Mouse (Mus musculus) liver, adult 2 months (tissue): ENCODE results near the gene 3110082J24Rik. TPM values are rescaled to one million over a fixed set of nuclear protein-coding genes. Genes with fewer than 3 reads are reported as not detected.
A peak's percentile ranks its signal among the peaks of the same experiment; 100 is the strongest.

ENCODE experiments used
- DNase-seq: peaks from one replicate; pipeline ENCODE4 v3.0.0-alpha.2; 2011; ENCODE audit warnings: low read depth, low spot score; ENCODE audit errors: extremely low read depth
- H3K27ac ChIP-seq: fragments of 200-500 bp; replicated peaks from 2 replicates; pipeline ENCODE4 v1.5.1; 2012; ENCODE audit warnings: low read depth, mild to moderate bottlenecking, control low read depth, inconsistent platforms, low read length; ENCODE audit not compliant: insufficient read depth
- H3K27me3 ChIP-seq: fragments of 200-500 bp; 2 replicates; pipeline ENCODE4 v1.6.1; 2012; ENCODE audit warnings: mild to moderate bottlenecking, moderate library complexity, low read length, inconsistent platforms; ENCODE audit not compliant: control insufficient read depth, insufficient read depth
- H3K36me3 ChIP-seq: fragments of 200-500 bp; 2 replicates; pipeline ENCODE4 v1.6.1; 2012; ENCODE audit warnings: low read length, inconsistent platforms; ENCODE audit not compliant: control insufficient read depth, insufficient read depth
- H3K4me1 ChIP-seq: fragments of 200-500 bp; 2 replicates; pipeline ENCODE4 v1.6.1; 2011; ENCODE audit warnings: low read length; ENCODE audit not compliant: control insufficient read depth, insufficient read depth
- H3K4me3 ChIP-seq: fragments of 200-500 bp; 2 replicates; pipeline ENCODE4 v1.5.1; 2011; ENCODE audit warnings: low read depth, mild to moderate bottlenecking, control low read depth, low read length, moderate library complexity; ENCODE audit not compliant: insufficient read depth
- H3K79me2 ChIP-seq: fragments of 200-500 bp; 2 replicates; pipeline ENCODE4 v1.6.1; 2012; ENCODE audit warnings: inconsistent platforms, mild to moderate bottlenecking, low read length, moderate library complexity; ENCODE audit not compliant: control insufficient read depth, insufficient read depth
- H3K9ac ChIP-seq: fragments of 200-500 bp; 2 replicates; pipeline ENCODE4 v1.6.1; 2012; ENCODE audit warnings: low read depth, mild to moderate bottlenecking, control low read depth, inconsistent platforms, low read length
- CTCF ChIP-seq: fragments of 200-500 bp; IDR thresholded peaks from 2 replicates; pipeline ENCODE4 v1.5.1; 2011; ENCODE audit warnings: low read depth, low read length, control low read depth
- POLR2A ChIP-seq: fragments of 200-500 bp; IDR thresholded peaks from 2 replicates; pipeline ENCODE4 v1.6.1; 2011; ENCODE audit warnings: low read length, control low read depth; ENCODE audit not compliant: insufficient read depth; ENCODE audit errors: extremely low read depth
- WGBS: fragments of 180-500 bp; shearing (Covaris S2); methylation state at CpG from one replicate; pipeline ENCODE4 v1.1.7; 2018; 5-methylcytosine and 5-hydroxymethylcytosine counted together
- polyA plus RNA-seq: library from polyadenylated mRNA; depleted of rRNA; stranded (reverse); fragments of >200 nt; gene quantifications from 2 replicates; pipeline ENCODE4 v1.2.3, GENCODE M21; 2012
- total RNA-seq: library from RNA; depleted of rRNA; stranded (reverse); fragments of >200 nt; gene quantifications from 2 replicates; pipeline ENCODE4 v1.2.3, GENCODE M21; 2014

3110082J24Rik gene
- total and polyA plus RNA-seq, 2 experiments, result not detected

DNA sequence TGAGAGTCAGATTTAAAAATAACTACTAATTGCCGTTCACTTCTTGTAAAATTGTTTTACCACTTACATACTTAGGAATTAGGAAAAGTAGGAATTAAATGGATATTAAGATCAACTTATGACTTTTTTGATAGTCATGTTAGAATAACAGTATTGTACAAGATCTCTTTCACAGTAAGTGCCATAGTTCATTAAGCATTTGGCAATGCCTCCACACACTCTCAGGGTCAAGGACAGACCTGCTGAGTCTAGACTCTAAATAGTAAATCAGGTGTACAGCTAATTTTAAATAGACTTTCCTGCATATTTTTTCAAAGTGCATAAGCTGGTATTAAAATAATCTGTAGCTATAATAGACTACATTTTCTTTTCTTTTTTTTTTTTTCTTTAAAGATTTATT lies 46.5 kb upstream of the 3110082J24Rik start:
- Histone ChIP-seq H3K36me3 (peaks cover 5% of the 10 kb centered on the region; the same call in 1 of the 2 replicates), H3K4me1 (peaks cover 17% of the 10 kb centered on the region), H3K9ac (no peak overlapping the region), H3K79me2 (peaks cover 24% of the 10 kb centered on the region; the same call in 1 of the 2 replicates), H3K27me3 (no peaks in the 10 kb centered on the region), H3K27ac (no peak overlapping the region), H3K4me3 (peak overlapping the region; percentile 33; the same call in 1 of the 2 replicates)
- peak; percentile 90 for DNase-seq
- TF ChIP-seq POLR2A (no peak), CTCF (no peak)
- 3% methylated on average over 1 of the region's 1 CpGs for WGBS

DNA sequence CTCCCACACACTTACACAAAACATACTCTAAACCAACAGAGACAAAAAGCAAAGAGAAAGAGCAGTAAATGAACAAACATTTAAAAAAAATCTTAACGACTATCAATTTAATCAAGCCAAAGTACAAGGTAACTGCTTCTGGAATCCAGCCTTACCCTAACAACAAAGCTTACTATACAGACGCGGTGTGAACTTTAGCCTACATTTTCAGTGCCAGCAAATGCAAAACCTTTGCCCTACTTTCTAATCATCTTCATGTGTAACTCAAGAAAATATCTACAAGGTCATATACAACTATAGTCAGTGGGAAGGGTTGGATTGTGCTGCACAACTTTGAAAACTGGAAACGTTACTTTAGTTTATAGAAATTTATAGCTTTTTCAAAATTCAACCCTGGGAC lies 46.1 kb upstream of the 3110082J24Rik start:
- Histone ChIP-seq H3K4me3 (peak overlapping the region; percentile 33; the same call in 1 of the 2 replicates), H3K9ac (no peak overlapping the region), H3K27ac (peak overlapping the region; percentile 79), H3K36me3 (peaks cover 6% of the 10 kb centered on the region), H3K27me3 (no peaks in the 10 kb centered on the region), H3K79me2 (peaks cover 24% of the 10 kb centered on the region; the same call in 1 of the 2 replicates), H3K4me1 (peaks cover 17% of the 10 kb centered on the region)
- peak; percentile 93 for DNase-seq
- WGBS, result 9% methylated on average over 4 of the region's 4 CpGs
- TF ChIP-seq CTCF (no peak), POLR2A (no peak)

DNA sequence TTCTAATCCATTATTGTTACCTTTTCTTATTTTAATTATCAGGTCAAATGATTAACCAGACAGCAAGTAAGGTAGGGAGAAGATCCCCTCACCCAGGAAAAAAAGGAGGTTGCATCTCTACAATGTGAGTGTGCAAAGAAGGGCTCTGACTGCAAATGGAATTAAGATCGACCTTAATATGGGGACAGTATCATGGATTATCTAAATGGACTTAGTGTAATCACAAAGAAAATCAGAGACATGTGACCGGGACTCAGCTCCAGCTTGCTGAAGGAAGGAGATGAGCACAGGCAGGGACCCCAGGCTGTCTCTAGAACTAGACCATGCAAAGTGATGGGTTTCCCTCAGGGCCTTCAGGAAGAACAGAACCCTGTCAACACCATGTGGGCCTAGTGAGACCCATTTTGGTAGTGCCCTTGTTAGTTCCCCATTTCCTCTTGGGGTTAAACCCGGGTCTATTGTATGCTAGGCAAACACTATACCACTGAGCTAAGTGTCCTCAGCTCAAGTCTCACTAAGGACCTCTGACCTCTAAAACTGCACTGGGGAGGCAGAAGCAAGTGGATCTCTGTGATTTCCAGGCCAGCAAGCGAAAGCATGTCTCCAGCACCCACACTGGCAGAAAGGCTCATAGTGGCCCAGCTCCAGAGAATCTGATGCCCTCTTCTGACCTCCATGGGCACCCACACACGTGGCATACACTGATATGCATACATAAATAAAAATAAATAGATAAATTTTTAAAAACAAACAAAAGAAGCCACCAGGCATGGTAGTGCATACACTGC lies 42.4 kb upstream of the 3110082J24Rik start:
- no peak overlapping the region for H3K4me3 ChIP-seq
- H3K4me1 ChIP-seq, result peaks cover 23% of the 10 kb centered on the region
- peaks cover 20% of the 10 kb centered on the region; the same call in 1 of the 2 replicates for H3K79me2 ChIP-seq
- TF ChIP-seq CTCF (no peak), POLR2A (no peak)
- 39% methylated on average over 5 of the region's 5 CpGs for WGBS
- peak; percentile 62 for DNase-seq
- no peak overlapping the region for H3K9ac ChIP-seq
- H3K36me3 ChIP-seq, result peaks cover 38% of the 10 kb centered on the region
- H3K27me3 ChIP-seq, result no peaks in the 10 kb centered on the region
- H3K27ac ChIP-seq, result peak overlapping the region; percentile 54

DNA sequence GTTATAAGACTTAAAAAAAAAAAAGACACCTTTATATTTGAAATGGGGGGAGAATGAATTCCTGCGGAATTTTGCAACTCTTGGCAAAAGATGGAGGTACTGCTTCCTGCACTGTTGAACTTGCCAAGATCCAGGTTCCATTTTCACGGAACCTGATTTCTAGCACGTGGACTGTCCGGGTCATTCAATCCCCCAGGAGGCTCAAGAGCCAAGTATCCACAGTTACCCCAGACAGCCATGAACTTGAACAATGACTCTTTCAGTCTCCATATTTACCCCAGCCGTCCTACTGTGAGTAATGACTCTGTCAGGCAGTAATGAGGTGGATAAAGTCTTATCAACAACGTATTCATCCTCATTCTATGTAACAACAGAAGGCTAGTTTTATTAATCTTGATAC lies 40.6 kb upstream of the 3110082J24Rik start:
- no peaks in the 10 kb centered on the region for H3K27me3 ChIP-seq
- H3K27ac ChIP-seq, result no peak overlapping the region
- peaks cover 23% of the 10 kb centered on the region for H3K4me1 ChIP-seq
- no peak overlapping the region for H3K4me3 ChIP-seq
- no peak overlapping the region for H3K9ac ChIP-seq
- WGBS, result 32% methylated on average over 6 of the region's 6 CpGs
- TF ChIP-seq CTCF (no peak), POLR2A (no peak)
- peak; percentile 87 for DNase-seq
- peaks cover 20% of the 10 kb centered on the region; the same call in 1 of the 2 replicates for H3K79me2 ChIP-seq
- peaks cover 54% of the 10 kb centered on the region for H3K36me3 ChIP-seq

DNA sequence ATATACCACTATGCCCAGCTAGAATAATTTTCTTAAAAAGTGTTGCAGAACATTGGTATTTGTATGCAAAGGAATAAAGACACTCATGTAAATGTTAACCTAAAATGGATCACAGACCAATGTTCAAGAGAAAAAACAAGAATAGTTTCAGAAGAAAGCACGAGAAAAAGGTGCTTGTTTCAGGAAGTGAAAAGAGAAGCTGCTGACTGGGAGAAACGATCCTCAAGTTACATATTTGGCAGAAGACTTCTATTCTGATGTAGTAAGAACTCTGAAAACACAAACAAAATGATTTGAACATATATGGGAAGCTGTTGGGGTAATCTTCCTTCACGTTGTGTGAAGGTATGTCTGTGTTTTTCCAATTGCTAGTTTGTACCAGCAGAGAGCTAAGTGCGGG lies 32.3 kb upstream of the 3110082J24Rik start:
- Histone ChIP-seq H3K36me3 (peaks cover 64% of the 10 kb centered on the region), H3K4me3 (no peak overlapping the region), H3K27me3 (no peaks in the 10 kb centered on the region), H3K27ac (no peak overlapping the region), H3K4me1 (peaks cover 3% of the 10 kb centered on the region; the same call in 1 of the 2 replicates), H3K9ac (no peak overlapping the region), H3K79me2 (peaks cover 3% of the 10 kb centered on the region; the same call in 1 of the 2 replicates)
- WGBS, result 83% methylated on average over 4 of the region's 4 CpGs
- no peak for DNase-seq
- TF ChIP-seq CTCF (no peak), POLR2A (no peak)

DNA sequence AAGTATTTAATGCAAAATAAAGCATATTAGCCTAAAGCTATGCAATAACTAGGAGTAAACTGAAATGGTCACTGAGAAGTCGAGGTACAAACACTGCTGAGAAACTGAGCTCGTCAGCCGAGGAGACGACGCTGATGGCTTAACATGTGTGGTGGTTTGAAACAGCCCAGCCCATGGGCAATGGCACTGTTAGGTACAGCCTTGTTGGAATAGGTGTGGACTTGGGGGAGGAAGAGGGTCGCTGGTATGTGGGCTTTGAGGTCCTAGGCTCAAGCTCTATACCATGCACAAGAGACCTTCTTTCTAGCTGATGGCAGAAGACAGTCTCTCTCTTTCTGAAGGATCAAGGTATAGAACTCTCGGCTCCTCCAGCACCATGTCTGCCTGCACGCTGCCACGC lies 31.4 kb upstream of the 3110082J24Rik start:
- Histone ChIP-seq H3K27me3 (no peaks in the 10 kb centered on the region), H3K36me3 (peaks cover 60% of the 10 kb centered on the region), H3K79me2 (peaks cover 3% of the 10 kb centered on the region; the same call in 1 of the 2 replicates), H3K9ac (no peak overlapping the region), H3K4me1 (peaks cover 3% of the 10 kb centered on the region; the same call in 1 of the 2 replicates), H3K4me3 (no peak overlapping the region), H3K27ac (no peak overlapping the region)
- TF ChIP-seq CTCF (no peak), POLR2A (no peak)
- no peak for DNase-seq
- 94% methylated on average over 9 of the region's 9 CpGs for WGBS
